Mouse (Mus musculus) stomach, postnatal 0 days (tissue): ENCODE measurements at regions not wholly inside any gene's neighbourhood (a gene's known extent, or its start where the extent isn't known, plus 50 kb on each side); places are given as distances from the start of the nearest gene placed in this dataset.

Source experiments
- CTCF ChIP-seq: IDR thresholded peaks from 2 replicates; pipeline ENCODE4 v1.5.1; 2016; ENCODE audit warnings: antibody characterized with exemption, low read depth, mild to moderate bottlenecking, moderate library complexity
- EP300 ChIP-seq: optimal IDR thresholded peaks from 2 replicates; pipeline ENCODE3; 2016; ENCODE audit warnings: antibody characterized with exemption

DNA sequence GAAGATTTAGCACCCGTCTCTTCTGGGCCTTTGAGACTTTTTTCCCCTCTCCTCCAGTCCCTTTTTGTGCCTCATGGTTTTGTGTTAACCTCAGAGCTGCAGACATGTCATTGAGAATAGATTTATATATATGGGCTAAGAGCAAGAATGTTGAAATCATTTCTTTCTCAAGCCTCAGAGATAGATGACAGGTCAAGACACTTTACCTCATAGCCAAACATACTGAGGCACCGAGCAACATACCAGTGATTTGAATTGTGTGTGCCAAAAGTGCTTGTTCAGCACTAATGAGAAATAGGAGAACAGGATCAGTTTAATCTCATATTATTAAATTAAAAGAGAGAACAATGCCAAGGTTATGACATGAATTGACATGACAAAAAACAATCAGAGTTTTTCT is 464.2 kb upstream of the Marcks start:
- TF ChIP-seq CTCF (no peak), EP300 (no peak)
